ENCODE assay signal across 8 mouse cellular contexts in the genomic region with DNA sequence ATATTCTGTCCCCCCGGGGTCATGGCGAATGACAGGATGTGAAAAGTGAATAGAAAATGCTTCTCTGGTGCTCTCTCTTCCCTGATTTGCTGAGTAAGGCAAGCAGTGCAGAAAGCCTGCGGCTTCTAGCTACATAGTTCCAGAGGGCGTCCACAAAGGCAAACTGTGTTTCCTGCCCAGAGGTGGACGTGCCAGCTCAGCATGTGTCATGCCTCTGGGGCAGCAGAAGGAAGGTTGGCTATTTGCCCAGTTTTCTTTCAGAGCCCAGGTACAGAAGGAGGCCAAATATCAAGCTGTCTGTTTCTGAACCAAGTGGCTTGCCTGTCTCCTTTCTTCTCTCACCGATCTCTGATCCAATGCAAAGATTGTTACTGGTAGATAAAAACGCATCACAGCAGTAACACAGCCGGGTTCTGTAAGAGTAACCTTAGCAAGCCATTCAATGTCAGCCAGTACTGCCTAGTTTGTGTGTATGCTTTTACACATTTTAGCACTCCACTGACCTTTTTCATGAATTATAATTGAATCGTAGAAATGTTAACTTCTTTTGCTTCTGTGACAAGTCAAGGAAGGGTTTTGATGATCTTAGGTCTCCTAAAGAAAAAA.
A peak's percentile ranks its signal among the peaks of the same experiment; 100 is the strongest.
DNase-seq lines count a peak whose midpoint lies in the region; ATAC-seq and TF ChIP-seq lines count a peak whose summit lies in the region.

No protein-coding gene starts in this region.

- H3K27me3 ChIP-seq in kidney, embryonic 14.5 days (ENCODE audit: control insufficient read depth, insufficient read depth, low read length): no peaks in the 10 kb centered on the region
- no peaks in the 10 kb centered on the region for H3K27me3 ChIP-seq in forebrain, postnatal 0 days (ENCODE audit: insufficient read depth, low read length)

- H3K4me2 ChIP-seq in kidney, embryonic 14.5 days (replicated peaks; ENCODE audit: low read depth, low read length): no peak overlapping the region
- no peak overlapping the region for H3K4me2 ChIP-seq in forebrain, postnatal 0 days (ENCODE audit: low read depth)

- H3K9me3 ChIP-seq in kidney, embryonic 14.5 days (ENCODE audit: control insufficient read depth, low read length): no peaks in the 10 kb centered on the region
- no peaks in the 10 kb centered on the region for H3K9me3 ChIP-seq in forebrain, postnatal 0 days (ENCODE audit: low read length)

- H3K4me3 ChIP-seq in kidney, embryonic 14.5 days (ENCODE audit: low read length): no peak overlapping the region
- H3K4me3 ChIP-seq in forebrain, postnatal 0 days (ENCODE audit: low read depth, low read length): no peak overlapping the region

- peak; percentile 42 for DNase-seq in kidney, adult 18-20 months
- DNase-seq in adrenal gland, adult 18-20 months (ENCODE audit: low spot score in 2 of 2): peak; percentile 8 to 17
- peak; percentile 11 for DNase-seq in forebrain, postnatal 0 days
- peak; percentile 70 to 71 for DNase-seq in kidney, adult 8-10 months
- peak; percentile 36 to 48 for DNase-seq in urinary bladder, postnatal 36 days (ENCODE audit: low spot score in 2 of 2)
- no peak for DNase-seq in frontal cortex, adult 2 months (ENCODE audit: extremely low spot score in 1 of 2, low spot score in 1 of 2)
- DNase-seq in frontal cortex, postnatal 36 days (ENCODE audit: low spot score in 2 of 2): no peak

- no peak overlapping the region for H3K27ac ChIP-seq in kidney, embryonic 14.5 days (ENCODE audit: low read depth, low read length)
- no peak overlapping the region for H3K27ac ChIP-seq in forebrain, postnatal 0 days (ENCODE audit: low read depth, low read length)

- H3K4me1 ChIP-seq in kidney, embryonic 14.5 days (ENCODE audit: control insufficient read depth, insufficient read depth, low read length): no peaks in the 10 kb centered on the region
- no peaks in the 10 kb centered on the region for H3K4me1 ChIP-seq in forebrain, postnatal 0 days (ENCODE audit: insufficient read depth)

- 69% methylated on average over 9 of the region's 9 CpGs for whole genome bisulfite sequencing in kidney, embryonic 14.5 days
- 44% methylated on average over 9 of the region's 9 CpGs for WGBS in forebrain, postnatal 0 days

- no peak for ATAC-seq in kidney, embryonic 14.5 days (ENCODE audit: low FRiP score, low TSS enrichment)
- ATAC-seq in forebrain, postnatal 0 days: peak; percentile 48; the same call in 1 of the 2 replicates

- TF ChIP-seq CTCF in forebrain, postnatal 0 days (IDR thresholded peaks at IDR 0.05; ENCODE audit: low read depth): no peak

- no peak overlapping the region for H3K9ac ChIP-seq in kidney, embryonic 14.5 days (ENCODE audit: low read depth, low read length)
- H3K9ac ChIP-seq in forebrain, postnatal 0 days: no peak overlapping the region

- H3K36me3 ChIP-seq in kidney, embryonic 14.5 days (ENCODE audit: control insufficient read depth, insufficient read depth, low read length): no peaks in the 10 kb centered on the region
- no peaks in the 10 kb centered on the region for H3K36me3 ChIP-seq in forebrain, postnatal 0 days (ENCODE audit: insufficient read depth)

Comparison
In these comparisons a context has a peak if more than half of its experiments do, and no peak if none do; other contexts are left out.
1. DNase-seq: peak in kidney, adult 18-20 months (single experiment), adrenal gland, adult 18-20 months (2 of 2), forebrain, postnatal 0 days (single experiment), kidney, adult 8-10 months (2 of 2) and urinary bladder, postnatal 36 days (2 of 2); none in frontal cortex, adult 2 months (0 of 2) and frontal cortex, postnatal 36 days (0 of 2).